In genomic region chr8:53869997-53870596, GRCm38 (mm10) we compare ENCODE assay signal across 8 mouse cellular contexts.
DNase-seq lines count a peak whose midpoint lies in the region; ATAC-seq lines count a peak whose summit lies in the region.

No protein-coding gene starts in this region.

- no peak for ATAC-seq in erythroblast, adult 5-6 weeks (replicated peaks; ENCODE audit: low FRiP score, poor library complexity, severe bottlenecking)

- intact Hi-C loops in left cerebral cortex, postnatal 4 days (cut with DNase I) = loop anchor here (5.0 to 10.0 kb wide), 2 partner anchors 205 to 622 kb away; partner anchors contain the start of gene Vegfc
- intact Hi-C loops in left cerebral cortex, postnatal 10 days (cut with DNase I) = loop anchor here (10.0 kb wide), 2 partner anchors 285 to 625 kb away; no protein-coding TSS in a partner anchor

- DNase-seq in adrenal gland, postnatal 10 days = peak; percentile 26
- no peak for DNase-seq in adrenal gland, adult 18-20 months (ENCODE audit: low spot score in 2 of 2)
- DNase-seq in left cerebral cortex, postnatal 4 days = peak; percentile 16
- DNase-seq in left cerebral cortex, postnatal 10 days (ENCODE audit: extremely low spot score in 1 of 2, low spot score in 2 of 2) = no peak
- peak; percentile 3 for DNase-seq in c-Kit-positive CD71-negative TER-119-negative erythroid progenitor cells, embryonic 14.5 days (ENCODE audit: low read depth)
- peak; percentile 12 to 32 for DNase-seq in kidney, postnatal 36 days
- DNase-seq in natural killer cell, adult 2 months (ENCODE audit: low spot score in 2 of 2) = no peak

Comparison
In these comparisons a context has a peak if more than half of its experiments do, and no peak if none do; other contexts are left out.
1. DNase-seq: peak in adrenal gland, postnatal 10 days (single experiment), left cerebral cortex, postnatal 4 days (single experiment), c-Kit-positive CD71-negative TER-119-negative erythroid progenitor cells, embryonic 14.5 days (single experiment) and kidney, postnatal 36 days (2 of 2); none in adrenal gland, adult 18-20 months (0 of 2), left cerebral cortex, postnatal 10 days (0 of 2) and natural killer cell, adult 2 months (0 of 2).